ENCODE assay signal across 21 mouse cellular contexts in genomic region chr13:91102238-91102637, GRCm38 (mm10).
DNase-seq lines count a peak whose midpoint lies in the region; ATAC-seq and TF ChIP-seq lines count a peak whose summit lies in the region.
"Had no signal": no experiment of that assay in that cellular context is flagged by ENCODE, and none has a peak within 500 bp of the region (broad histone marks: within the 10 kb centered on the region; RNA-seq: fewer than 3 reads in every experiment).

No protein-coding gene starts in this region.

- no peaks in the 10 kb centered on the region for H3K27me3 ChIP-seq in heart, adult 2 months (ENCODE audit: control insufficient read depth, insufficient read depth, low read length)
- H3K27me3 ChIP-seq in heart, embryonic 10.5 days (ENCODE audit: insufficient read depth, poor library complexity, severe bottlenecking), result no peaks in the 10 kb centered on the region
- H3K27me3 ChIP-seq in Patski, result no peaks in the 10 kb centered on the region
- H3K27me3 ChIP-seq: forebrain, embryonic 12.5 days; limb, embryonic 15.5 days; midbrain, embryonic 15.5 days; stomach, embryonic 15.5 days had no signal

- 87% methylated on average over 3 of the region's 3 CpGs for WGBS in heart, adult 2 months
- 82% methylated on average over 3 of the region's 3 CpGs for WGBS in heart, embryonic 10.5 days

- no peak overlapping the region for H3K9ac ChIP-seq in heart, adult 2 months (ENCODE audit: low read depth, low read length)
- H3K9ac ChIP-seq: forebrain, embryonic 12.5 days; limb, embryonic 15.5 days; midbrain, embryonic 15.5 days; stomach, embryonic 15.5 days had no signal

- POLR2A ChIA-PET in Patski (lab: Charles Lee), result no interaction called here

- TF ChIP-seq CTCF in heart, adult 2 months (IDR thresholded peaks at IDR 0.05), result peak; percentile 38
- peak; percentile 25 for TF ChIP-seq CTCF in left cerebral cortex, adult 2 months (IDR thresholded peaks at IDR 0.05)
- TF ChIP-seq CTCF in Patski (IDR thresholded peaks at IDR 0.05), result peak; percentile 47

- no peaks in the 10 kb centered on the region for H3K79me2 ChIP-seq in heart, adult 2 months (replicated peaks; ENCODE audit: control insufficient read depth, insufficient read depth, low read length)

- no peaks in the 10 kb centered on the region for H3K9me3 ChIP-seq in heart, embryonic 10.5 days
- H3K9me3 ChIP-seq: embryonic facial prominence, embryonic 10.5 days; forebrain, embryonic 12.5 days; hindbrain, embryonic 10.5 days; limb, embryonic 15.5 days; midbrain, embryonic 15.5 days; stomach, embryonic 15.5 days had no signal

- H3K4me1 ChIP-seq in heart, adult 2 months (ENCODE audit: control insufficient read depth, insufficient read depth, low read length), result no peaks in the 10 kb centered on the region
- no peaks in the 10 kb centered on the region for H3K4me1 ChIP-seq in heart, embryonic 10.5 days
- H3K4me1 ChIP-seq: embryonic facial prominence, embryonic 10.5 days; forebrain, embryonic 12.5 days; hindbrain, embryonic 10.5 days; limb, embryonic 15.5 days; midbrain, embryonic 15.5 days; stomach, embryonic 15.5 days had no signal

- in situ Hi-C loops in Patski (cut with MboI; ENCODE audit: low pct_unique_long_range_greater_than_20kb), result no loop called here

- no peak overlapping the region for H3K27ac ChIP-seq in heart, adult 2 months
- no peak overlapping the region for H3K27ac ChIP-seq in heart, embryonic 10.5 days
- H3K27ac ChIP-seq in left cerebral cortex, adult 2 months, result no peak overlapping the region
- H3K27ac ChIP-seq: embryonic facial prominence, embryonic 10.5 days; forebrain, embryonic 12.5 days; hindbrain, embryonic 10.5 days; limb, embryonic 15.5 days; midbrain, embryonic 15.5 days; stomach, embryonic 15.5 days had no signal

- no peak for DNase-seq in heart, adult 2 months
- DNase-seq in heart, embryonic 10.5 days (ENCODE audit: low spot score), result no peak
- no peak for DNase-seq in left cerebral cortex, adult 2 months (ENCODE audit: extremely low spot score in 1 of 2, low spot score in 2 of 2)
- no peak for DNase-seq in left cerebral cortex, adult 9 months (ENCODE audit: low spot score in 2 of 2)
- DNase-seq in 3T3-L1 (ENCODE audit: low read depth, low spot score), result peak; percentile 37
- DNase-seq in Patski (ENCODE audit: low read depth, low spot score), result no peak
- no peak for DNase-seq in adrenal gland, postnatal 10 days
- DNase-seq in cerebellum, adult 11-12 months, result no peak
- DNase-seq: B cell, adult 2 months; cerebellum, adult 8-10 months; gastrocnemius, postnatal 10 days; layer of hippocampus, postnatal 36 days; lung, adult 2 months; right cerebral cortex, postnatal 25 days; thymus, adult 2 months had no signal

- TF ChIP-seq POLR2A in heart, adult 2 months (IDR thresholded peaks at IDR 0.05; ENCODE audit: insufficient read depth, low read depth, low read length), result no peak

- TF ChIP-seq EP300 in heart, adult 2 months (IDR thresholded peaks at IDR 0.05; ENCODE audit: insufficient read depth, low read depth, low read length), result no peak

- H3K4me3 ChIP-seq in heart, adult 2 months, result no peak overlapping the region
- H3K4me3 ChIP-seq in heart, embryonic 10.5 days, result no peak overlapping the region
- no peak overlapping the region for H3K4me3 ChIP-seq in left cerebral cortex, adult 2 months
- H3K4me3 ChIP-seq: embryonic facial prominence, embryonic 10.5 days; forebrain, embryonic 12.5 days; hindbrain, embryonic 10.5 days; limb, embryonic 15.5 days; midbrain, embryonic 15.5 days; stomach, embryonic 15.5 days had no signal

- intact Hi-C loops in heart, adult 2 months (cut with DNase I), result no loop called here
- intact Hi-C loops in left cerebral cortex, adult 2 months (cut with DNase I), result no loop called here

- CTCF ChIA-PET in Patski (lab: Charles Lee), result interaction anchor here (0.8 kb wide), 2 partner anchors 8 to 12 kb away, joined by 3 to 4 read pairs; no protein-coding TSS in a partner anchor

- no peaks in the 10 kb centered on the region for H3K36me3 ChIP-seq in heart, adult 2 months (ENCODE audit: control insufficient read depth, insufficient read depth, low read length)
- H3K36me3 ChIP-seq in heart, embryonic 10.5 days, result no peaks in the 10 kb centered on the region
- H3K36me3 ChIP-seq: embryonic facial prominence, embryonic 10.5 days; forebrain, embryonic 12.5 days; hindbrain, embryonic 10.5 days; limb, embryonic 15.5 days; midbrain, embryonic 15.5 days; stomach, embryonic 15.5 days had no signal

- no peak for ATAC-seq in Patski
- ATAC-seq: midbrain, embryonic 15.5 days had no signal
